Mouse (Mus musculus) midbrain, postnatal 0 days (tissue): Measurements from ENCODE around the gene Ccdc88c. TPM values are rescaled to one million over a fixed set of nuclear protein-coding genes. Genes with fewer than 3 reads are reported as not detected.

Source experiments
- ATAC-seq: fragments of 200-750 bp; cut with Nextera tagmentation; 2 replicates; pipeline ENCODE4 v1.8.0; 2017; ENCODE audit warnings: moderate number of reproducible peaks, mild to moderate bottlenecking, moderate TSS enrichment, moderate library complexity; ENCODE audit not compliant: low FRiP score
- DNase-seq: peaks from one replicate; pipeline ENCODE4 v3.0.0-alpha.2; 2015; ENCODE audit warnings: low spot score
- H3K27ac ChIP-seq: fragments of 300-500 bp; sonication (generic); 2 replicates; pipeline ENCODE4 v1.5.1; 2014; ENCODE audit warnings: low read depth, mild to moderate bottlenecking, low read length, mixed read lengths
- H3K27me3 ChIP-seq: fragments of 300-500 bp; sonication (generic); 2 replicates; pipeline ENCODE4 v1.6.1; 2014; ENCODE audit warnings: low read length, control low read depth, mixed read lengths; ENCODE audit not compliant: insufficient read depth
- H3K36me3 ChIP-seq: fragments of 300-500 bp; sonication (generic); 2 replicates; pipeline ENCODE4 v1.6.1; 2014; ENCODE audit warnings: low read length, control low read depth, mixed read lengths; ENCODE audit not compliant: insufficient read depth
- H3K4me1 ChIP-seq: fragments of 300-500 bp; sonication (generic); 2 replicates; pipeline ENCODE4 v1.6.1; 2014; ENCODE audit warnings: mild to moderate bottlenecking, control low read depth, antibody characterized with exemption, low read length, mixed read lengths; ENCODE audit not compliant: insufficient read depth
- H3K4me2 ChIP-seq: fragments of 300-500 bp; sonication (generic); 2 replicates; pipeline ENCODE4 v1.6.1; 2014; ENCODE audit warnings: low read depth, mild to moderate bottlenecking, low read length, mixed read lengths; ENCODE audit not compliant: poor library complexity, severe bottlenecking
- H3K4me3 ChIP-seq: fragments of 300-500 bp; sonication (generic); 2 replicates; pipeline ENCODE4 v1.5.1; 2014; ENCODE audit warnings: low read depth, mild to moderate bottlenecking, low read length, moderate library complexity
- H3K9ac ChIP-seq: fragments of 300-500 bp; sonication (generic); replicated peaks from 2 replicates; pipeline ENCODE4 v1.6.1; 2014; ENCODE audit warnings: mild to moderate bottlenecking, low read length, moderate library complexity, mixed read lengths; ENCODE audit not compliant: poor library complexity, severe bottlenecking
- H3K9me3 ChIP-seq: fragments of 300-500 bp; sonication (generic); 2 replicates; pipeline ENCODE4 v1.6.1; 2016; ENCODE audit warnings: low read length, control low read depth
- CTCF ChIP-seq: IDR thresholded peaks from 2 replicates; pipeline ENCODE4 v1.5.1; 2016; ENCODE audit warnings: antibody characterized with exemption, mild to moderate bottlenecking
- WGBS: fragments of 180-500 bp; shearing (Covaris S2); extraction: QIAGEN DNeasy Blood & Tissue Kit; methylation state at CpG from one replicate; pipeline ENCODE4 v1.1.7; 2014; 5-methylcytosine and 5-hydroxymethylcytosine counted together
- polyA plus RNA-seq: library from polyadenylated mRNA; unstranded; fragments of >200 nt; fragmentation: Nextera tagmentation; extraction: Ambion mirVana; gene quantifications from 2 replicates; pipeline ENCODE4 v1.2.1, GENCODE M21; 2015
- total RNA-seq: library from RNA; depleted of rRNA; stranded (reverse); fragments of >200 nt; gene quantifications from 2 replicates; pipeline ENCODE4 v1.2.3, GENCODE M21; 2014; rRNA removed

Gene Ccdc88c
- total RNA-seq: 24.8 and 25.2 TPM in 2 replicates
- polyA plus RNA-seq: 12.0 and 12.6 TPM in 2 replicates

GRCm38 (mm10) chr12:101028954-101029731, at the start of gene Ccdc88c:
TSS of gene Ccdc88c (minus strand) at chr12:101029056.
- 0% methylated on average over 44 of the region's 56 CpGs for WGBS
- TF ChIP-seq CTCF: peak; percentile 78
- Histone ChIP-seq H3K9ac (peak within 1 kb of the TSS; percentile 74), H3K9me3 (no peaks in the 10 kb centered on the region), H3K4me1 (peaks cover 10% of the 10 kb centered on the region; the same call in 1 of the 2 replicates), H3K27me3 (no peaks in the 10 kb centered on the region), H3K36me3 (no peaks in the 10 kb centered on the region), H3K4me3 (peak within 1 kb of the TSS; percentile 82), H3K4me2 (peak within 1 kb of the TSS; percentile 85), H3K27ac (peak within 1 kb of the TSS; percentile 77)
- DNase-seq: peak; percentile 95
- ATAC-seq: peak; percentile 89

- Histone ChIP-seq H3K4me3 (no peak overlapping the region), H3K36me3 (no peaks in the 10 kb centered on the region), H3K9me3 (no peaks in the 10 kb centered on the region), H3K9ac (no peak overlapping the region), H3K4me1 (peaks cover 5% of the 10 kb centered on the region; the same call in 1 of the 2 replicates), H3K27ac (no peak overlapping the region), H3K27me3 (no peaks in the 10 kb centered on the region), H3K4me2 (no peak overlapping the region)
- DNase-seq (no peak), ATAC-seq (no peak)
- TF ChIP-seq CTCF: no peak
These were observed 49.1 kb upstream of the Ccdc88c start for GRCm38 (mm10) chr12:101077955-101078354.

GRCm38 (mm10) chr12:101075433-101075832, 46.6 kb upstream of the Ccdc88c start:
- H3K27me3 ChIP-seq: no peaks in the 10 kb centered on the region
- TF ChIP-seq CTCF: no peak
- no peak for DNase-seq
- no peak overlapping the region for H3K27ac ChIP-seq
- no peak overlapping the region for H3K4me2 ChIP-seq
- no peak overlapping the region for H3K4me3 ChIP-seq
- WGBS: 86% methylated on average over 3 of the region's 3 CpGs
- H3K9me3 ChIP-seq: no peaks in the 10 kb centered on the region
- no peak for ATAC-seq
- no peaks in the 10 kb centered on the region for H3K4me1 ChIP-seq
- no peaks in the 10 kb centered on the region for H3K36me3 ChIP-seq
- no peak overlapping the region for H3K9ac ChIP-seq

DNA sequence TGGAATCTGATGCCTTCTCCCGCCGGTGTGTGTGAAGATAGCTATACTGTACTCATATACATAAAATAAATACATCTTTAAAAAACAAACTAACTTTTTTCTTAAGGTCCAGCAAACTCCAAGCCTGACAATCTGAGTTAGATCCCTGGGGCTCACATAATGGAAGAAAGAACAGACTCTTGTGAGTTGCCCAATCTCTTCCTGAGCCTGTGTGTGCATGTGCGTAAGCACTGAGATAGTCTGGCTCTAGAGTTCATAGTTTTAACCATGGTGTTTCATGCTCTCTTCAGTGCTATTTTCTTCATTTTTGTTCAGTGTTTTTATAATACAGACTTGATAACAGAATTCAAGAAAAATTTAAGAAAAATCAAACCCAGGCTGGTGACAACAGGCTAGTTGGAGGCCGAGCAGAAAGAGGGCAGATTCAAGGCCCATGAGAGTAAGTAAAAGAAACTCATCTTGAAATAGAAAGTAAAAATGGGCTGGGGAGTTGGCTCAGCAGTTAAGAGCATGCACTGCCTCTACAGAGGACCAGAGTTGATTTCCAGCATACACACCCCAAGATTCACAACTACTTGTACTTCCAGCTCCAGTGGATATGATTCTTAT, 46.1 kb upstream of the Ccdc88c start:
- Histone ChIP-seq H3K9me3 (no peaks in the 10 kb centered on the region), H3K27me3 (no peaks in the 10 kb centered on the region), H3K4me3 (no peak overlapping the region), H3K9ac (no peak overlapping the region), H3K36me3 (no peaks in the 10 kb centered on the region), H3K4me2 (no peak overlapping the region), H3K27ac (no peak overlapping the region), H3K4me1 (no peaks in the 10 kb centered on the region)
- TF ChIP-seq CTCF: no peak
- WGBS: 89% methylated on average over 4 of the region's 4 CpGs
- DNase-seq (no peak), ATAC-seq (no peak)

DNA sequence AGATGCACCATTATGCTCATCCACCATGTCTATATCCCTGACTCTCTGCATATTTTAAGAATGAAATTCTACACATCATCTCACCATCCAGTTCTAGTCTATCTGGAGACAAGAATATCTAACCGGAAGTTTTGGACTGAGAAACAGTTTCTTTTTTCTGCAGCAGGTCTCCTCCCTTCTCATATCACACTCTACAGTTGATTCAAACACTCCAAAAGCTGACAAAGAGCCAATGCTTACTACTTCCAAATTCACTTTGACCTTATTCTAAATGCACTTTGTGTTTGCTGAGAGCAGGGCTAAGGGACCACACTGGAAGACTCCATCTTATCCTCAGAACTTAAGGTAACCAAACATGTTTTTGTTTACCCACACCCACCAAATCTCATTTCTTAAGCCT, 41.0 kb upstream of the Ccdc88c start:
- Histone ChIP-seq H3K27ac (no peak overlapping the region), H3K4me2 (no peak overlapping the region), H3K4me1 (no peaks in the 10 kb centered on the region), H3K4me3 (no peak overlapping the region), H3K9ac (no peak overlapping the region), H3K9me3 (no peaks in the 10 kb centered on the region), H3K27me3 (no peaks in the 10 kb centered on the region), H3K36me3 (no peaks in the 10 kb centered on the region)
- no peak for TF ChIP-seq CTCF
- ATAC-seq (no peak), DNase-seq (no peak)
- 89% methylated on average over 1 of the region's 1 CpGs for WGBS

GRCm38 (mm10) chr12:101066329-101066728, 37.5 kb upstream of the Ccdc88c start:
- WGBS: 77% methylated on average over 1 of the region's 1 CpGs
- no peak overlapping the region for H3K9ac ChIP-seq
- peaks cover 11% of the 10 kb centered on the region; the same call in 1 of the 2 replicates for H3K36me3 ChIP-seq
- no peaks in the 10 kb centered on the region for H3K9me3 ChIP-seq
- ATAC-seq (no peak), DNase-seq (no peak)
- H3K4me3 ChIP-seq: no peak overlapping the region
- no peak overlapping the region for H3K27ac ChIP-seq
- no peaks in the 10 kb centered on the region for H3K27me3 ChIP-seq
- H3K4me2 ChIP-seq: no peak overlapping the region
- H3K4me1 ChIP-seq: no peaks in the 10 kb centered on the region
- no peak for TF ChIP-seq CTCF
